Mouse (Mus musculus) thymus, adult 2 months (tissue): ENCODE results near the gene Slc35c1. TPM values are rescaled to one million over a fixed set of nuclear protein-coding genes. Genes with fewer than 3 reads are reported as not detected.

Source experiments
- DNase-seq: peaks from one replicate; pipeline ENCODE4 v3.0.0; 2021
- H3K27ac ChIP-seq: fragments of 200-500 bp; 2 replicates; pipeline ENCODE4 v1.5.1; 2012; ENCODE audit warnings: low read length, control low read depth; ENCODE audit not compliant: control insufficient read depth, insufficient read depth
- H3K27me3 ChIP-seq: fragments of 200-500 bp; 2 replicates; pipeline ENCODE4 v1.6.1; 2012; ENCODE audit warnings: mild to moderate bottlenecking, low read length, moderate library complexity, mixed read lengths; ENCODE audit not compliant: control insufficient read depth, insufficient read depth
- H3K36me3 ChIP-seq: fragments of 200-500 bp; 2 replicates; pipeline ENCODE4 v1.6.1; 2012; ENCODE audit warnings: mild to moderate bottlenecking, low read length, moderate library complexity; ENCODE audit not compliant: control insufficient read depth, insufficient read depth
- H3K4me1 ChIP-seq: fragments of 200-500 bp; replicated peaks from 2 replicates; pipeline ENCODE4 v1.6.1; 2012; ENCODE audit warnings: low read length; ENCODE audit not compliant: control insufficient read depth, insufficient read depth
- H3K4me3 ChIP-seq: fragments of 200-500 bp; 2 replicates; pipeline ENCODE4 v1.5.1; 2012; ENCODE audit warnings: mild to moderate bottlenecking, low read length, control low read depth, moderate library complexity; ENCODE audit not compliant: control insufficient read depth, insufficient read depth
- CTCF ChIP-seq: fragments of 200-500 bp; IDR thresholded peaks from 2 replicates; pipeline ENCODE4 v1.5.1; 2012; ENCODE audit warnings: mild to moderate bottlenecking, control low read depth, low read length, moderate library complexity, borderline replicate concordance; ENCODE audit not compliant: control insufficient read depth, poor library complexity, insufficient read depth; ENCODE audit errors: extremely low read depth
- POLR2A ChIP-seq: fragments of 200-500 bp; IDR thresholded peaks from 2 replicates; pipeline ENCODE4 v1.6.1; 2012; ENCODE audit warnings: mild to moderate bottlenecking, low read length, control low read depth, moderate library complexity; ENCODE audit not compliant: control insufficient read depth, poor library complexity, insufficient read depth; ENCODE audit errors: extremely low read depth
- WGBS: fragments of 180-500 bp; shearing (Covaris S2); methylation state at CpG from one replicate; pipeline ENCODE4 v1.1.7; 2018; 5-methylcytosine and 5-hydroxymethylcytosine counted together
- polyA plus RNA-seq: library from polyadenylated mRNA; depleted of rRNA; stranded (reverse); fragments of >200 nt; gene quantifications from 2 replicates; pipeline ENCODE4 v1.2.3, GENCODE M21; 2012; rRNA removed

The Slc35c1 gene
- polyA plus RNA-seq, 1 experiment, result 144 TPM

DNA sequence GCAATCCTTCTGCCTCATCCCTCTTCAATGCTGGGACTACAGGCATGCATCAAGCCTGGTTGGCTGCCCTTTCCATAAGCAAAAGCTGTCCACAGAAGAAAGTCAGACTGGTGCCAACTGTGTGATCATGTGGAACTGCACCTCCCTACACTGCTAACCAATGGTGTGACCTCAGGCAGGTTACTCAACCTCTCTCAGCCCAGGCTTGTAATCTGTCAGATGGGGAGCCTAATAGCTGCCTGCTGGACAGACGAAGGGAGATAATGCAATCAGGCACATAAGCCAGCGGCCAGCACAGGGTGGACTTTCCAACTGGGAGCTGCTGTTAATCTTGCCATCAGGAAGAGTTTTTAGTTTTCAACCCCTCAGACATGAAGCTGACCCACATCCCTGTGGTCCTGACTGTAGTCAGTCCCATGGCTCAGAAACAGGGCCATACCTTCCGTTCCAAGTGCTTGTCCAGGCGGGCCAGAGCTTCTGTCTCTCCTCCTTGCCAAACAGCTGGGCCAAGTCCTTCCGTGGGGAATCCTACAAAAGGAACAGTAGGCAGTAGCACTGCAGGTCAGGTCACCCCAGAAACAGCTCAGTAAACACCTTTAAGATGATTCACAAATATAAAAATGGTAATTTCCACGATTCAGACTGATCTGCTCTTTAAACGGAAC is 38.5 kb downstream of the Slc35c1 start:
- H3K27me3 ChIP-seq, result no peaks in the 10 kb centered on the region
- H3K4me3 ChIP-seq, result no peak overlapping the region
- WGBS, result 92% methylated on average over 7 of the region's 7 CpGs
- no peak for DNase-seq
- peaks cover 23% of the 10 kb centered on the region for H3K36me3 ChIP-seq
- no peak for TF ChIP-seq POLR2A
- no peak for TF ChIP-seq CTCF
- peaks cover 14% of the 10 kb centered on the region for H3K4me1 ChIP-seq
- 0 out of 2 replicates have a peak overlapping the region, but pooled peaks have one; percentile 13 for H3K27ac ChIP-seq

DNA sequence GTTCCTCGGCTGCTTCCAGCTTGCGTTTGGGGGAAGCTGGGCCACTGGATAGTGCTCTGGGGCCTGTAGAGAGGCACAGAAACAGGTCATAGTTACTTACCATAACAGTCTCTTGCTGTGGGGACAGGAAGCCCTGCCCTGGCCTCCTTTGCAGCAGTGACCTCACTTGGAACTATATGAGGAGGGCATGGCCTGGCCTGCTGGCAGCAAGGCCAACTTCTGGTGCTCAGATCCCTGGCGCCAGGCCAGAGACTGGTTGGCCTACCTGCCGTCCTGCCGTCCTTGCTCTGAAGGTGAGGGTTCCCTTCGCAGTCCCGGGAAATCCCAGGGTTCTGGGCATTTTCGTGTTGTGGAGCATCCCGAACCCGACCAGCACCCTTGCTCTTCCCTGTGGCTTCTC is 48.6 kb downstream of the Slc35c1 start:
- no peak overlapping the region for H3K4me3 ChIP-seq
- no peaks in the 10 kb centered on the region for H3K27me3 ChIP-seq
- 96% methylated on average over 10 of the region's 10 CpGs for WGBS
- no peaks in the 10 kb centered on the region for H3K4me1 ChIP-seq
- DNase-seq, result no peak
- no peak overlapping the region for H3K27ac ChIP-seq
- TF ChIP-seq CTCF (no peak), POLR2A (no peak)
- peaks cover 24% of the 10 kb centered on the region for H3K36me3 ChIP-seq

DNA sequence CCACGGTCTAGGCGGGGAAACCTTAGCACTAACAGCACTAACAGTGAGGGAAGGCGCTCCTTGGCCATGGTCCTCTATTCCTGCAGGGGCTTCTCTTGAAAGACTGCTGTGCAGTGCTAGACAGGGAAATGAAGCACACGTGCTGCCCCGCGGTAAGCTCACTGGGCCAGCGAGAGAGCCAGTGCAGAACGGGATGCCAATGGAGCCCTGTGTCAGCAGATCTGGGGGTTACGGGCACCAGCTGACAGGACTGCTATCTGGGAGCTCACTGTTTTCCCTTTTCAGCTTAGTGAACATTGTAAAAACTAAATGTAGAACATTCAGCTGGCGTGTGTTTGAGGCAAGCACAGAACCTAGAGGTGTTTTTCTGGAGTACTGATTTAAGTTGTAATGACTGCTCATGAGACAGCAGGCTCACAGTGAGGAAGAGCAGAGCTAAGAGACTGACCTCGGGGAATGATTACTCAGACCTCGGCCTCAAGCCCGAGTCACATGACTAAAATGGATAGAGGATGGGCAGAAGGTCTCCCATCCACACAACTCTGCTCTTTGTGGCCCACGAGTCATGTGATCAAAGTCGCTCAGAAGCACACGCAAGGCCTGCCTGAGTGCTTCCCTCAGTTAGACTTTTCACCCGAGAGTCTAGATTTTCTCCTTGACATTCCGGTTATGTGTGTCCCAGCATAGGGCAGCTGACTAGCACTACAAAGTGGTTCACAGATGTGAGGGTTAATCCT is 51.9 kb downstream of the Slc35c1 start:
- no peak overlapping the region for H3K4me3 ChIP-seq
- H3K27me3 ChIP-seq, result no peaks in the 10 kb centered on the region
- TF ChIP-seq CTCF, result no peak
- TF ChIP-seq POLR2A, result no peak
- 97% methylated on average over 18 of the region's 18 CpGs for WGBS
- peaks cover 17% of the 10 kb centered on the region for H3K36me3 ChIP-seq
- DNase-seq, result no peak
- no peak overlapping the region for H3K27ac ChIP-seq
- no peaks in the 10 kb centered on the region for H3K4me1 ChIP-seq

DNA sequence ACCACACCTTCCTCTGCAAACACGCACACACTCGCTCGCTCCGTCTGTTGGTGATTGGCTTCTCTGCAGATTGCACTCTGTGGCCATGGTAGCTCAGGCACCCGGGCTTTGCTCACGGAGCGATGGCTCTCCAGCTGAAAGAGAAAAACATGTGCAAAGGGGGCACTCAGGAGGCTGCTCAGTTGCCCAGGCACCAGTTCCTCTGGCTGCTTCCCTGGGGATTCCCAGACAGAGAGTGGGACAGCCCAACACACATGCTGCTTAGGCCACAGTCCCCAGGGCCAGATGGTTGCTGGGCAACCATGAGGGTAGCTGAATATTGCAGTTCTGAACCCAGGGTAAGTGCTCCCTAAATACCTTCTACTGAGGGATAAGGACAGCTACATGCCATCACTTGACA is 54.7 kb downstream of the Slc35c1 start:
- H3K36me3 ChIP-seq, result peaks cover under 1% of the 10 kb centered on the region; the same call in 1 of the 2 replicates
- H3K27ac ChIP-seq, result no peak overlapping the region
- DNase-seq, result no peak
- H3K4me1 ChIP-seq, result peaks cover 5% of the 10 kb centered on the region; the same call in 1 of the 2 replicates
- TF ChIP-seq CTCF (no peak), POLR2A (no peak)
- WGBS, result 97% methylated on average over 7 of the region's 7 CpGs
- peaks cover 2% of the 10 kb centered on the region; the same call in 1 of the 2 replicates for H3K27me3 ChIP-seq
- H3K4me3 ChIP-seq, result no peak overlapping the region

DNA sequence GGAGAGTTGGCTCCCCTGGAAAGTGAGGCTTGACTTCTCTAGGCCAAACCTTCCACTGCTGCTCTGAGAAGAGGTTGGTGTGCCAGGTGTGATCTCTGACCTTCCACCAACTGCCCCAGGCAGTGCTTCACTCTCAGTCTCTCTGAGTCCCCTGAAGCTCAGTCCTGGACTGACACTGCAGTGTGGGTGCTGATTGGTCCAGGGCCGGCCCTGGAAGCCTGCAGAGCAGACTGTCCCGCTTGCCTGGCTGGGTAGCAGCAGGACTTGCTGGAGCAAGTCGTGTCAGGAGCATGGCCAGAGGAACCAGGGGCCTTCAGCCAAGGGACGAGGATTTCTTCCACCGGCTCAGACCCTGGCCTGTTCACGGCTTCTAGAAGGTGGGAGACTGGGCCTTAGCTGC is 55.6 kb downstream of the Slc35c1 start:
- H3K27me3 ChIP-seq, result peaks cover 5% of the 10 kb centered on the region
- 87% methylated on average over 6 of the region's 6 CpGs for WGBS
- H3K27ac ChIP-seq, result no peak overlapping the region
- TF ChIP-seq CTCF, result no peak
- TF ChIP-seq POLR2A, result no peak
- no peaks in the 10 kb centered on the region; the same call in 1 of the 2 replicates for H3K36me3 ChIP-seq
- DNase-seq, result no peak
- H3K4me3 ChIP-seq, result no peak overlapping the region
- peaks cover 5% of the 10 kb centered on the region; the same call in 1 of the 2 replicates for H3K4me1 ChIP-seq

DNA sequence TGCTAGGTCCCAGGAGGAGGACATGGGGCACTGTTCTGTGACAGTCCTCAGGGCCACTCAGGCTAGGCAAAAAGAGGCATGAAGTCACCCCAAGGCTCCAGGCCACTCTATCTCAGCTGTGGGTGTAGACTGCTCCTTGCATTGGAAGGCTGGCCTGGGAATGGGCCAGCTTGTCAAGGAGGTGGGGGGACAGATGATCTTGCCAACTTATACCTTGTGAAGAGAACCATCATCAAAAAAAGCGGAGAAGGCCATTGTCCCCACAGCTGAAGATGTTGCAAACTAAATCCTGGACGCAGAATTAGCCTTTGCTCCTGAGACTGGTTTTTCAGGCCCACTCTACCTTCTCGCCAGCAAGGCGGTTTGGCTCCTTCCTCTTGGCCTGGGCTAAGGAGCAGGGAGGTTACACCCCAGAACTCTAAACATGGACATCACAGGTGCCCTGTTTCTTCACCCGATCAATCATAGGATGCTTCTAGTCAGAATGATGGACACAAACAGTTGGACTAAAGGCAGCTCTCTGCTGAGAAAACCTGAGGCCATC is 56.5 kb downstream of the Slc35c1 start:
- 92% methylated on average over 5 of the region's 5 CpGs for WGBS
- no peak for DNase-seq
- H3K27ac ChIP-seq, result no peak overlapping the region
- H3K36me3 ChIP-seq, result no peaks in the 10 kb centered on the region; the same call in 1 of the 2 replicates
- peaks cover 5% of the 10 kb centered on the region; the same call in 1 of the 2 replicates for H3K4me1 ChIP-seq
- no peak for TF ChIP-seq CTCF
- no peak for TF ChIP-seq POLR2A
- no peak overlapping the region for H3K4me3 ChIP-seq
- H3K27me3 ChIP-seq, result peaks cover 5% of the 10 kb centered on the region

Other genes starting within 250 kb of the Slc35c1 start
- 76.1 and 78.0 TPM in 2 replicates for gene Pex16, start 85.9 kb downstream of the Slc35c1 start, polyA plus RNA-seq
- 10.4 and 13.9 TPM in 2 replicates for gene Large2, start 85.7 kb downstream of the Slc35c1 start, polyA plus RNA-seq
- gene 1700029I15Rik, start 78.0 kb downstream of the Slc35c1 start, polyA plus RNA-seq, result 6.4 and 9.0 TPM in 2 replicates
- gene Mapk8ip1, start 59.3 kb downstream of the Slc35c1 start, polyA plus RNA-seq, result 10.6 and 11.4 TPM in 2 replicates
- 16.2 and 19.6 TPM in 2 replicates for gene Cry2, start 26.5 kb downstream of the Slc35c1 start, polyA plus RNA-seq
- 7.4 and 8.1 TPM in 2 replicates for gene Chst1, start 139.2 kb upstream of the Slc35c1 start, polyA plus RNA-seq